Mouse (Mus musculus): Measurements from ENCODE around the gene Dnmt1. TPM values are rescaled to one million over a fixed set of nuclear protein-coding genes. Genes with fewer than 3 reads are reported as not detected.

The Dnmt1 gene
- total and polyA plus RNA-seq, 2 experiments from 2014 or later = 42.1 to 94.6 TPM

DNA sequence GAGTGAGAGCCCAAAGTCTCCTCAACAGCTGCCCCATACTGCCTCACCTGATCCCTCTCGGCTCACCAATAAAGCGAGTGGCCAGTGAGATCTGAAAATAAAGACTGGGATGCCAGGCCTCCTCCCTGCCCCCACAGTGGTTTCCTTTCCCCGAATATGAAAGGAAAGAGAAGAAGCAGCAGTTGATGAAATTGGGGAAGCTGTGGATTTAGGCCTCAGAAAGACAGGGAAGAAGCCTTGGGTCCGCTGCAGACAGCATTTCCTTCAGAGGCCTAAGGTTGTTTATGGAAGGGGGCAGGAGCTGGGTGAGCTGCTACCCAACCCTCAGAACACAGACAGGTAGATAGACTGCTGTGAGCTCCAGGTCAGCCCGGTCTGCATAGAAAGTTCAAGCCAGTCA is 7.1 kb upstream of the Dnmt1 start:
- no peaks in the 10 kb centered on the region for H3K27me3 ChIP-seq (ENCODE audit: insufficient read depth, low read length)
- 72% methylated on average over 5 of the region's 5 CpGs for WGBS
- no peaks in the 10 kb centered on the region; the same call in 1 of the 2 replicates for H3K4me1 ChIP-seq (ENCODE audit: insufficient read depth, low read length)
- H3K4me2 ChIP-seq (ENCODE audit: low read depth, low read length, poor library complexity, severe bottlenecking) = no peak overlapping the region
- no peak for TF ChIP-seq CTCF (IDR thresholded peaks at IDR 0.05)
- no peak for ATAC-seq (ENCODE audit: low FRiP score)
- H3K36me3 ChIP-seq (ENCODE audit: insufficient read depth, low read length) = peaks cover 12% of the 10 kb centered on the region
- H3K9ac ChIP-seq (replicated peaks; ENCODE audit: low read length, poor library complexity, severe bottlenecking) = no peak overlapping the region
- DNase-seq (ENCODE audit: low spot score) = no peak
- H3K4me3 ChIP-seq (ENCODE audit: low read depth, low read length) = no peak overlapping the region
- no peaks in the 10 kb centered on the region for H3K9me3 ChIP-seq (ENCODE audit: low read length)
- H3K27ac ChIP-seq (ENCODE audit: low read depth, low read length) = no peak overlapping the region

- no peaks in the 10 kb centered on the region for H3K9me3 ChIP-seq (ENCODE audit: low read length)
- H3K27ac ChIP-seq (ENCODE audit: low read depth, low read length) = no peak overlapping the region
- H3K4me1 ChIP-seq (ENCODE audit: insufficient read depth, low read length) = no peaks in the 10 kb centered on the region
- no peak for DNase-seq (ENCODE audit: low spot score)
- 85% methylated on average over 3 of the region's 3 CpGs for WGBS
- no peak overlapping the region for H3K4me2 ChIP-seq (ENCODE audit: low read depth, low read length, poor library complexity, severe bottlenecking)
- ATAC-seq (ENCODE audit: low FRiP score) = no peak
- no peak overlapping the region for H3K9ac ChIP-seq (replicated peaks; ENCODE audit: low read length, poor library complexity, severe bottlenecking)
- no peak overlapping the region for H3K4me3 ChIP-seq (ENCODE audit: low read depth, low read length)
- TF ChIP-seq CTCF (IDR thresholded peaks at IDR 0.05) = no peak
- H3K36me3 ChIP-seq (ENCODE audit: insufficient read depth, low read length) = peaks cover 12% of the 10 kb centered on the region
- H3K27me3 ChIP-seq (ENCODE audit: insufficient read depth, low read length) = no peaks in the 10 kb centered on the region
These were observed 6.3 kb upstream of the Dnmt1 start for GRCm38 (mm10) chr9:20966008-20966407.

DNA sequence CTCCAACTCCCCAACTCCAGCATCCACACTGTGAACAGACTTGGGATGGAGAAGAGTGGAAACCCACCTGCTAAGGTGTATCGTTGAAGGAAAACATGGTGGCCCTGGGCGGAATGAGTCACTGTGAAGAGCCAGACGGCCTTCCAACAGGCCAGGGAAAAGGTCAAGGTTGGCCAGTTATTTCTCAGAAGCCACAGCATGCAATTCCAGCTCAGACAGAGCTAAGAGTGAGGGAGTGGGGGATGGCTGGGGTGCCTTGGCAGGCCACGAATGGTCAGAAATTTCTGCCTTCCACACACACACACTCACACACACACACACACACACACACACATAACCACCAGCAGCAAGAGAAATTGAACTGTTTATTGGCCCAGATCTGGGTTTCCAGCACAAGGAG is 5.9 kb upstream of the Dnmt1 start:
- DNase-seq (ENCODE audit: low spot score) (no peak), ATAC-seq (ENCODE audit: low FRiP score) (no peak)
- WGBS = 74% methylated on average over 4 of the region's 4 CpGs
- H3K4me1 ChIP-seq (ENCODE audit: insufficient read depth, low read length) = no peaks in the 10 kb centered on the region
- H3K36me3 ChIP-seq (ENCODE audit: insufficient read depth, low read length) = peaks cover 12% of the 10 kb centered on the region
- no peak for TF ChIP-seq CTCF (IDR thresholded peaks at IDR 0.05)
- H3K9ac ChIP-seq (replicated peaks; ENCODE audit: low read length, poor library complexity, severe bottlenecking) = no peak overlapping the region
- no peaks in the 10 kb centered on the region for H3K27me3 ChIP-seq (ENCODE audit: insufficient read depth, low read length)
- H3K4me3 ChIP-seq (ENCODE audit: low read depth, low read length) = no peak overlapping the region
- no peak overlapping the region for H3K27ac ChIP-seq (ENCODE audit: low read depth, low read length)
- no peak overlapping the region for H3K4me2 ChIP-seq (ENCODE audit: low read depth, low read length, poor library complexity, severe bottlenecking)
- no peaks in the 10 kb centered on the region for H3K9me3 ChIP-seq (ENCODE audit: low read length)

GRCm38 (mm10) chr9:20961557-20961956 is 1.9 kb upstream of the Dnmt1 start:
- no peaks in the 10 kb centered on the region; the same call in 1 of the 2 replicates for H3K36me3 ChIP-seq (ENCODE audit: insufficient read depth, low read length)
- TF ChIP-seq CTCF (IDR thresholded peaks at IDR 0.05) = no peak
- ATAC-seq (ENCODE audit: low FRiP score) (no peak), DNase-seq (ENCODE audit: low spot score) (no peak)
- no peak overlapping the region for H3K27ac ChIP-seq (ENCODE audit: low read depth, low read length)
- no peaks in the 10 kb centered on the region for H3K4me1 ChIP-seq (ENCODE audit: insufficient read depth, low read length)
- no peak overlapping the region for H3K9ac ChIP-seq (replicated peaks; ENCODE audit: low read length, poor library complexity, severe bottlenecking)
- no peak overlapping the region for H3K4me2 ChIP-seq (ENCODE audit: low read depth, low read length, poor library complexity, severe bottlenecking)
- no peaks in the 10 kb centered on the region for H3K27me3 ChIP-seq (ENCODE audit: insufficient read depth, low read length)
- H3K9me3 ChIP-seq (ENCODE audit: low read length) = no peaks in the 10 kb centered on the region
- no peak overlapping the region for H3K4me3 ChIP-seq (ENCODE audit: low read depth, low read length)
- 78% methylated on average over 9 of the region's 9 CpGs for WGBS

- Histone ChIP-seq H3K27ac (ENCODE audit: low read depth, low read length) (no peak overlapping the region), H3K27me3 (ENCODE audit: insufficient read depth, low read length) (no peaks in the 10 kb centered on the region), H3K4me2 (ENCODE audit: low read depth, low read length, poor library complexity, severe bottlenecking) (no peak overlapping the region), H3K4me3 (ENCODE audit: low read depth, low read length) (no peak overlapping the region), H3K9me3 (ENCODE audit: low read length) (no peaks in the 10 kb centered on the region), H3K36me3 (ENCODE audit: insufficient read depth, low read length) (no peaks in the 10 kb centered on the region), H3K9ac (replicated peaks; ENCODE audit: low read length, poor library complexity, severe bottlenecking) (no peak overlapping the region), H3K4me1 (ENCODE audit: insufficient read depth, low read length) (no peaks in the 10 kb centered on the region)
- no peak for TF ChIP-seq CTCF (IDR thresholded peaks at IDR 0.05)
- WGBS = 82% methylated on average over 3 of the region's 3 CpGs
- ATAC-seq (ENCODE audit: low FRiP score) (no peak), DNase-seq (ENCODE audit: low spot score) (no peak)
These were observed 2.7 kb downstream of the Dnmt1 start for GRCm38 (mm10) chr9:20956989-20957388.

DNA sequence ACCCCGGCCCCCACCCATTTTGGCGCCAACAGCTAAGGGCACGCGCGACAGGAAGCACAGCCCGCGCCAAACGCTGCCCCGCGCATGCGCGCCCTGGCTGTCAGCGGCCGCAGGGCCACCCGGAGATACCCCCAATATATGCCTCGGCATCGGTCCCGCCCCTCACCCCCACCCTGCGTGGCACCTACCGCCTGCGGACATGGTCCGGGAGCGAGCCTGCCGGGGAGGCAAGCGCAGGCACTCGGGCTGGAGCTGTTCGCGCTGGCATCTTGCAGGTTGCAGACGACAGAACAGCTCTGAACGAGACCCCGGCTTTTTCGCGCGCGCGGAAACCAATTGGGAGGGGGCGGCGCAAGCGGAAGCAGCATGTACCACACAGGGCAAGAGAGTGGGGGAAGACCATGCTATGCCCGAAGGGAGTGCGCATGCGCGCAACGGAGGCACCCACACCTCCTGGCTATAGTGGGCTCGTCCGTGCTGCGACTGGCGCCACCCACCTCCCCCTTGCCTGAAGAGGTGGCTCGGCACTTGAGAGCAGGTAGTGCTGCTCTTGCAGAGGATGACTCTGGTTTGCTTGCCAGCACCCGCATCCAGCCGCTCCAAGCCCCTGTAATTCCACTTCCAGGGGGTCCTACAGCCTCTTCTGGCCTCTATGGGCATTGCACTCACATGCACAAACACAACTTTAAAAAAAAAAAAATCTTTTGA is 7.0 kb downstream of the Dnmt1 start:
- peaks cover 9% of the 10 kb centered on the region for H3K4me1 ChIP-seq (ENCODE audit: insufficient read depth, low read length)
- H3K4me3 ChIP-seq (ENCODE audit: low read depth, low read length) = peak overlapping the region; percentile 75
- DNase-seq (ENCODE audit: low spot score) (peak; percentile 99), ATAC-seq (ENCODE audit: low FRiP score) (peak; percentile 95)
- peak overlapping the region; percentile 91 for H3K27ac ChIP-seq (ENCODE audit: low read depth, low read length)
- under 1% methylated on average over 43 of the region's 51 CpGs for WGBS
- H3K36me3 ChIP-seq (ENCODE audit: insufficient read depth, low read length) = no peaks in the 10 kb centered on the region
- no peaks in the 10 kb centered on the region for H3K9me3 ChIP-seq (ENCODE audit: low read length)
- H3K4me2 ChIP-seq (ENCODE audit: low read depth, low read length, poor library complexity, severe bottlenecking) = peak overlapping the region; percentile 85
- TF ChIP-seq CTCF (IDR thresholded peaks at IDR 0.05) = peak; percentile 63
- no peaks in the 10 kb centered on the region for H3K27me3 ChIP-seq (ENCODE audit: insufficient read depth, low read length)
- H3K9ac ChIP-seq (replicated peaks; ENCODE audit: low read length, poor library complexity, severe bottlenecking) = peak overlapping the region; percentile 79

Data from midbrain, postnatal 0 days (tissue).